Mouse (Mus musculus) G1E-ER4 (cell line): ENCODE results near the gene Ccdc155. TPM values are rescaled to one million over a fixed set of nuclear protein-coding genes. Genes with fewer than 3 reads are reported as not detected.

Experiments
- GATA1 ChIP-seq: IDR thresholded peaks from one replicate; pipeline ENCODE4 v1.8.0; 2012; ENCODE audit warnings: low read length, inconsistent platforms
- polyA plus RNA-seq: library from polyadenylated mRNA; stranded (reverse); fragments of >175 nt; gene quantifications from 2 replicates; pipeline ENCODE4 v1.2.3, GENCODE M21; 2012

Gene Ccdc155
- polyA plus RNA-seq, 1 experiment: not detected

GRCm38 (mm10) chr7:45150321-45150720 lies 54.4 kb downstream of the Ccdc155 start:
- no peak for TF ChIP-seq GATA1

- no peak for TF ChIP-seq GATA1
These were observed 55.1 kb downstream of the Ccdc155 start for GRCm38 (mm10) chr7:45149545-45149944.

GRCm38 (mm10) chr7:45148534-45149098 lies 56.1 kb downstream of the Ccdc155 start:
- TF ChIP-seq GATA1: no peak

GRCm38 (mm10) chr7:45147899-45148298 lies 56.8 kb downstream of the Ccdc155 start:
- TF ChIP-seq GATA1: no peak

GRCm38 (mm10) chr7:45147267-45147666 lies 57.4 kb downstream of the Ccdc155 start:
- no peak for TF ChIP-seq GATA1

GRCm38 (mm10) chr7:45145460-45145859 lies 59.2 kb downstream of the Ccdc155 start:
- no peak for TF ChIP-seq GATA1

- no peak for TF ChIP-seq GATA1
These were observed 60.1 kb downstream of the Ccdc155 start for GRCm38 (mm10) chr7:45144368-45145174.

- TF ChIP-seq GATA1: no peak
These were observed 62.8 kb downstream of the Ccdc155 start for GRCm38 (mm10) chr7:45141914-45142313.

- TF ChIP-seq GATA1: no peak
These were observed 63.4 kb downstream of the Ccdc155 start for GRCm38 (mm10) chr7:45141319-45141718.

- TF ChIP-seq GATA1: no peak
These were observed 64.6 kb downstream of the Ccdc155 start for GRCm38 (mm10) chr7:45139904-45140723.

GRCm38 (mm10) chr7:45138403-45138802 lies 66.3 kb downstream of the Ccdc155 start:
- no peak for TF ChIP-seq GATA1

GRCm38 (mm10) chr7:45137171-45138006 lies 67.3 kb downstream of the Ccdc155 start:
- peak; percentile 97 for TF ChIP-seq GATA1

- TF ChIP-seq GATA1: no peak
These were observed 68.6 kb downstream of the Ccdc155 start, which contains the start of the genes Gm45713 and Flt3l for GRCm38 (mm10) chr7:45135993-45136567. Gm45713 (minus strand) TSS chr7:45136231. Flt3l (minus strand) TSS chr7:45136432.

- TF ChIP-seq GATA1: peak; percentile 81
These were observed 69.3 kb downstream of the Ccdc155 start for GRCm38 (mm10) chr7:45135370-45135769.

- no peak for TF ChIP-seq GATA1
These were observed 70.1 kb downstream of the Ccdc155 start for GRCm38 (mm10) chr7:45134544-45135026.

Other genes starting within 250 kb of the Ccdc155 start
- 1.2 and 1.9 TPM in 2 replicates for gene Cpt1c, start 230.0 kb downstream of the Ccdc155 start, polyA plus RNA-seq
- gene Prmt1, start 218.3 kb downstream of the Ccdc155 start, polyA plus RNA-seq: 142 and 234 TPM in 2 replicates
- gene Irf3, start 207.2 kb downstream of the Ccdc155 start, polyA plus RNA-seq: 110 and 153 TPM in 2 replicates
- 195 and 211 TPM in 2 replicates for gene Bcl2l12, start 206.2 kb downstream of the Ccdc155 start, polyA plus RNA-seq
- 347 and 406 TPM in 2 replicates for gene Scaf1, start 188.5 kb downstream of the Ccdc155 start, polyA plus RNA-seq
- 7.8 and 9.1 TPM in 2 replicates for gene Rras, start 186.9 kb downstream of the Ccdc155 start, polyA plus RNA-seq
- gene Prr12, start 152.0 kb downstream of the Ccdc155 start, polyA plus RNA-seq: 123 and 149 TPM in 2 replicates
- 160 and 205 TPM in 2 replicates for gene Nosip, start 142.5 kb downstream of the Ccdc155 start, polyA plus RNA-seq
- 28.0 and 34.7 TPM in 2 replicates for gene Prrg2, start 142.2 kb downstream of the Ccdc155 start, polyA plus RNA-seq
- gene Rcn3, start 112.7 kb downstream of the Ccdc155 start, polyA plus RNA-seq: 1.2 and 1.8 TPM in 2 replicates
- gene Fcgrt, start 101.0 kb downstream of the Ccdc155 start, polyA plus RNA-seq: 0.04 TPM in 1 of 2 replicates, not detected in the other
- 236 and 428 TPM in 2 replicates for gene Rps11, start 80.5 kb downstream of the Ccdc155 start, polyA plus RNA-seq
- 9,046 and 9,149 TPM in 2 replicates for gene Rpl13a, start 76.1 kb downstream of the Ccdc155 start, polyA plus RNA-seq
- 1.5 and 3.9 TPM in 2 replicates for gene Gm45713, start 68.7 kb downstream of the Ccdc155 start, polyA plus RNA-seq
- gene Flt3l, start 68.5 kb downstream of the Ccdc155 start, polyA plus RNA-seq: 47.6 and 56.0 TPM in 2 replicates
- gene Pih1d1, start 50.6 kb downstream of the Ccdc155 start, polyA plus RNA-seq: 93.6 and 96.2 TPM in 2 replicates
- 150 and 154 TPM in 2 replicates for gene Aldh16a1, start 50.3 kb downstream of the Ccdc155 start, polyA plus RNA-seq
- 0.06 and 0.09 TPM in 2 replicates for gene Slc17a7, start 40.9 kb downstream of the Ccdc155 start, polyA plus RNA-seq
- gene Gfy, start 25.3 kb downstream of the Ccdc155 start, polyA plus RNA-seq: not detected in 2 replicates
- gene Pth2, start 23.9 kb downstream of the Ccdc155 start, polyA plus RNA-seq: not detected in 2 replicates
- gene Dkkl1, start 7.3 kb upstream of the Ccdc155 start, polyA plus RNA-seq: 0.13 TPM in 1 of 2 replicates, not detected in the other
- not detected in 2 replicates for gene Tead2, start 10.9 kb upstream of the Ccdc155 start, polyA plus RNA-seq
- gene Cd37, start 34.2 kb upstream of the Ccdc155 start, polyA plus RNA-seq: 96.2 and 133 TPM in 2 replicates
- not detected in 2 replicates for gene Slc6a16, start 36.2 kb upstream of the Ccdc155 start, polyA plus RNA-seq
- not detected in 2 replicates for gene Slc6a21, start 72.6 kb upstream of the Ccdc155 start, polyA plus RNA-seq
- gene Trpm4, start 128.9 kb upstream of the Ccdc155 start, polyA plus RNA-seq: 0.13 and 0.19 TPM in 2 replicates
- not detected in 2 replicates for gene Hrc, start 130.4 kb upstream of the Ccdc155 start, polyA plus RNA-seq
- 5.9 and 6.4 TPM in 2 replicates for gene Ppfia3, start 162.1 kb upstream of the Ccdc155 start, polyA plus RNA-seq
- 3.0 and 3.6 TPM in 2 replicates for gene Lin7b, start 165.7 kb upstream of the Ccdc155 start, polyA plus RNA-seq
- 1,207 and 1,386 TPM in 2 replicates for gene Snrnp70, start 190.8 kb upstream of the Ccdc155 start, polyA plus RNA-seq
- not detected in 2 replicates for gene Kcna7, start 200.8 kb upstream of the Ccdc155 start, polyA plus RNA-seq
- gene Ntf5, start 208.8 kb upstream of the Ccdc155 start, polyA plus RNA-seq: 0.03 and 0.04 TPM in 2 replicates
- not detected in 2 replicates for gene Lhb, start 215.9 kb upstream of the Ccdc155 start, polyA plus RNA-seq
- 28.8 TPM in 2 replicates for gene Gys1, start 230.0 kb upstream of the Ccdc155 start, polyA plus RNA-seq
- 887 and 1,231 TPM in 2 replicates for gene Ruvbl2, start 233.2 kb upstream of the Ccdc155 start, polyA plus RNA-seq